Mouse (Mus musculus) cerebellum, adult 8-10 months (tissue): ENCODE results near the gene Pigm.

Source experiments
- DNase-seq: peaks from one replicate; pipeline ENCODE4 v3.0.0; 2022

The Pigm gene

DNA sequence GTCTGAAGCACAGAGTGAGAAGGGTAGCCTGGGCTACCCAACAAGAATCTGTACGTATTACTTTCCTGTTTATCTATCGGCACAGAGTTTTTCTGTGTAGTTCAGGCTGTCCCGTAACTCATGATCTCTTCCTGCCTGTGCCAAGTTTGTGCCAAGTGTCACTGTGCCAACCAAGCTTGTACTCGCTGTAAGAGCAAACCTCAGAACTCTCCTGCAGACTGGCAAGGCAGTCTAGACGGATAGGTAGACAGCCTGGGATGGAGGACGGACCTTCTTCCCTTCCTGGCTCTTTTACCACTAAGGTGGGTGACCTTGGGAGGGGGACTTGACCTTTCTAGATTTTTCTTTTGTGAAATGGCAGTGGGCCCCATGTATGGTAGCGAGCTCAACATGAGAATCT lies 38.7 kb downstream of the Pigm start:
- no peak for DNase-seq

DNA sequence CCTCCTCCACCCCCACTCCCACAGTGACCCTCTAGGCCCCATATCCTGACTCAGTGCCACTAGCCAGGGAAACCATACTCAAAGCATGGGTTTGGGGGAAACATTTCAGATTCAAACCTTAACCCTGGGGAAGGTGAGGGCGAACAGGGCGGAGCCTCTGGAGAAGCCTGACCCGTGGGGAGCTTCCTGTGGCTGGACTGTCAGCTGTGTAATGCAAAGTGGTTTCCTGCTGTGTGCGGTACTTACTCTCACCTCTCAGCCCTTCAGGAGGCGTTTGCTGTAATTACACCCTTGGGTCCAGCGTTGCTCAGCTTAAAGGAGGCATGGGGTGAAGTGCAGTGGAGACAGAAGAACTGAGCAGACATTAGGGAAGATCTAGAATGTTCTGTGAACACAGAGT lies 41.8 kb downstream of the Pigm start:
- DNase-seq = no peak

DNA sequence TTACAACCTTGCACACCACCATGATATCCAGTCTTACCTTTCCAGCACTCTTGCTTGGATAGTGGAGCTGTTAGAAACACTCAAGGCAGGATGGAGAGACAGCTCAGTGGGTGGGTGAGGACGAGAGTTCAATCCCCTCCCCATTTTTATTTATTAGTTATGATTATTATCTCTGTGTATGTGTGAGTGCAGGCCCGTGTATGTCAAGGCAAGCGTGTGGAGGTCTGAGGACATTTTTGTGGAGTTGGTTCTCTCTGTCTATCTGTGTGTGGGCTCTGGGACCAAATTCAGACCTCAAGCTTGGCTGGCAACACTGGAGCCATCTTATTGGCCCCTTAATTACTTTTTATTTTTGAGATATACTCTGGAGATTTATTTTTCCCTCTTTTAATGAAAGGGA lies 42.3 kb downstream of the Pigm start:
- no peak for DNase-seq

DNA sequence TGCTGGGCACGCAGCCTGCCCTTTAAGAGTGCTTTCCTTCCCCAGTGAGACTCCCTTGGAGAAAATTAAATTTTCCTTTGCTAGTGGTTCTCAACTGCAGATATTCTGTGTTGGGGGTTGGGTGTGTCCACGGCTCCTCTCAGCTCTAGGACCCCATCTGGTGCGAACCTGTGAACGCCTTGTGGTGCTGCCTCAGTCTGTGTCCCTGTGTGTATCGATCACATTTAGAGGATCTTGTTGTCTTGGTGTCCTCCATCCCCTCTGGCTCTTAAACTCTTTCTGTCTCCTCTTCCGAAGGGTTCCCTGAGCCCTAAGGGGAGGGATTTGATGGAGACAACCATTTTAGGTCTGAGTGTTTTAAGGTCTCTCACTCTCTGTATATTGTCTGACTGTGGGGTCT lies 43.8 kb downstream of the Pigm start:
- DNase-seq = no peak

DNA sequence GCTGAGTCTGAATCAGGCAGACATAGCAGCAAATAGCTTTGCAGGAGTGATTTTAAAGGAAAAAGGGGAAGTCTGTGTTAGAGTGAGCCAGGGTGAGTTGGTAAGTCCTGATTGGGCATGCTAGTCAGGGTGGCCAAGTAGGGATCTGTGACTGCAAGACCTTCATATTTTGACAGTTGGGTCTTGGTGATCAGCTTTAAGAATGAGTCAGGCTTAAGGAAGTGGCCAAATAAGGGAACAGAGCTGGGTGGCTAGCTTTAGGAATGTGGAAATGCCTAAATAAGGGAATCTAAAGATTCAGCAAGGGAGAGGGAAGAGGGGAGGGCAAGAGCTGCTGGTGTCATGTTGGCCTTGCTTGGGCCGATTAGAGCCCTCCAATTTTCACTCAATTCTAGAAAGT lies 47.0 kb downstream of the Pigm start:
- DNase-seq = no peak

DNA sequence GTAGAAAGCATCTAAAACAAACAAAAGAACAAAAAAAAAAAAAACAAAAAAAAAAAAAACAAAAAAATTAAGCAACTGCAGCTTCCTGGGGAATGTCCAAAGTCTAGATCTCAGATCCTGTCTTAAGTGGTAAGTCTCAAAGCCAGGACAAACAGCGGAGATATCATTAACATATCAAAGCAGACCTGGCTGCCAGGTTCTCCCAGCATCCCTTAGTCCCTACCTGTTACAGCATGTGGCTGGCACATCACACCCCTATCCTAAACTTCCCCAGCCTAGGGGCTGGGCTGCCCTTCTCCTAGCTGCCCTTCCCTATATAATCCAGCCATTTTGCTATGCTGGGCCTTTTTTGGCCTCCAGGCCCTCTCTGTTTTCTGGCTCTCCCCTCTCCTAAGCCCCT lies 50.1 kb downstream of the Pigm start:
- no peak for DNase-seq

DNA sequence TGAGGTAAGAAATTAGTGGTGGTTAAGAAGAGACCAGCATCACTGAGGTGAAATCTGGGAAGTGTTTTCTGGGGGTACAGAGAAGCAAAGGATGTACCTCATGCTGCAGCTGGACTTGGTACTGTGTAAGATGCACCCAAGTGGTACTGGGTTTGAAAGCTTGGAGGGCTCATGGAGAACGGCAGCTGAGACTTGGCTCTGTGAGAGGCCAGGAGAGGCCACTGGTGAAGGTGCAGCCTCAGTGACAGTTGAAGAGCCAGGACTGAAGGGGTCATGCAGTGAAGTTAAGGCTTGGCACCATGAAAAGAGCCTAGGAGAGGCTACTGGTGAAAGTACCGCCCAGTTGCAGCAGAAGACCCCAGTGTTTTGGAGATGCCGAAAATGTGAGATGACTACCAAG lies 51.5 kb downstream of the Pigm start:
- no peak for DNase-seq

DNA sequence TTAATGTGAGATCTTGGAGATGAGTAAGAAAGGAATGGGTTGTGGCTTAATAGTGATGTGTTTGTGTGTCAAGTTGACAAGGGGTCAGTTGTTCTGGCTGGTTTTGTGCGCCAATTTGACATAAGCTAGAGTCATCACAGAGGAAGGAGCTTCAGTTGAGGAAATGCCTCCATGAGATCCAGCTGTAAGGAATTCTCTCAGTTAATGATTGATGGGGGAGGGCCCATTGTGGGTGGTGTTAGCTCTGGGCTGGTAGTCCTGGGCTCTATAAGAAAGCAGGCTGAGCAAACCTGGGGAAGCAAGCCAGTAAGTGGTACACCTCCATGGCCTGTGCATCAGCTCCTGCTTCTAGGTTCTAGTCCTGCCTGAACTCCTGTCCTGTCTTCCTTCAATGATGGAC lies 52.3 kb downstream of the Pigm start:
- no peak for DNase-seq

GRCm38 (mm10) chr1:172430731-172431220 lies 54.4 kb downstream of the Pigm start:
- DNase-seq = no peak

- DNase-seq = no peak
Measured at GRCm38 (mm10) chr1:172431836-172432586, 55.7 kb downstream of the Pigm start.

- DNase-seq = no peak
Measured at GRCm38 (mm10) chr1:172432587-172432955, 56.2 kb downstream of the Pigm start.

GRCm38 (mm10) chr1:172433012-172433850 lies 56.9 kb downstream of the Pigm start:
- DNase-seq = no peak
